Mouse (Mus musculus) midbrain, embryonic 16.5 days (tissue): ENCODE measurements around the gene Rftn2. TPM values are rescaled to one million over a fixed set of nuclear protein-coding genes. Genes with fewer than 3 reads are reported as not detected.
A peak's percentile ranks its signal among the peaks of the same experiment; 100 is the strongest.

Experiments
- ATAC-seq: fragments of 200-750 bp; cut with Nextera tagmentation; 2 replicates; pipeline ENCODE4 v1.8.0; 2017; ENCODE audit warnings: moderate TSS enrichment
- H3K27ac ChIP-seq: fragments of 300-500 bp; sonication (generic); 2 replicates; pipeline ENCODE4 v1.5.1; 2014; ENCODE audit warnings: mild to moderate bottlenecking, low read length, mixed read lengths
- H3K27me3 ChIP-seq: fragments of 300-500 bp; sonication (generic); 2 replicates; pipeline ENCODE4 v1.6.1; 2014; ENCODE audit warnings: low read depth, low read length, mixed read lengths; ENCODE audit not compliant: control insufficient read depth, insufficient read depth
- H3K36me3 ChIP-seq: fragments of 300-500 bp; sonication (generic); 2 replicates; pipeline ENCODE4 v1.6.1; 2014; ENCODE audit warnings: mild to moderate bottlenecking, low read length, moderate library complexity, mixed read lengths; ENCODE audit not compliant: control insufficient read depth, insufficient read depth
- H3K4me1 ChIP-seq: fragments of 300-500 bp; sonication (generic); 2 replicates; pipeline ENCODE4 v1.6.1; 2014; ENCODE audit warnings: mild to moderate bottlenecking, low read length, mixed read lengths; ENCODE audit not compliant: control insufficient read depth, insufficient read depth
- H3K4me2 ChIP-seq: fragments of 300-500 bp; sonication (generic); 2 replicates; pipeline ENCODE4 v1.6.1; 2014; ENCODE audit warnings: mild to moderate bottlenecking, low read length, mixed read lengths
- H3K4me3 ChIP-seq: fragments of 300-500 bp; sonication (generic); 2 replicates; pipeline ENCODE4 v1.5.1; 2014; ENCODE audit warnings: low read depth, mild to moderate bottlenecking, low read length, moderate library complexity, mixed read lengths
- H3K9ac ChIP-seq: fragments of 300-500 bp; sonication (generic); 2 replicates; pipeline ENCODE4 v1.6.1; 2014; ENCODE audit warnings: low read depth, low read length, mixed read lengths
- H3K9me3 ChIP-seq: fragments of 300-500 bp; sonication (generic); replicated peaks from 2 replicates; pipeline ENCODE4 v1.6.1; 2014; ENCODE audit warnings: mild to moderate bottlenecking, low read length, mixed read lengths; ENCODE audit not compliant: control insufficient read depth, poor library complexity, severe bottlenecking
- WGBS: fragments of 180-500 bp; shearing (Covaris S2); extraction: QIAGEN DNeasy Blood & Tissue Kit; methylation state at CpG from one replicate; pipeline ENCODE4 v1.1.7; 2014; 5-methylcytosine and 5-hydroxymethylcytosine counted together
- polyA plus RNA-seq: library from polyadenylated mRNA; unstranded; fragments of >200 nt; fragmentation: Nextera tagmentation; extraction: Ambion mirVana; gene quantifications from 2 replicates; pipeline ENCODE4 v1.2.1, GENCODE M21; 2015

Rftn2 gene
- polyA plus RNA-seq, 1 experiment from 2014 or later: 10.6 TPM

DNA sequence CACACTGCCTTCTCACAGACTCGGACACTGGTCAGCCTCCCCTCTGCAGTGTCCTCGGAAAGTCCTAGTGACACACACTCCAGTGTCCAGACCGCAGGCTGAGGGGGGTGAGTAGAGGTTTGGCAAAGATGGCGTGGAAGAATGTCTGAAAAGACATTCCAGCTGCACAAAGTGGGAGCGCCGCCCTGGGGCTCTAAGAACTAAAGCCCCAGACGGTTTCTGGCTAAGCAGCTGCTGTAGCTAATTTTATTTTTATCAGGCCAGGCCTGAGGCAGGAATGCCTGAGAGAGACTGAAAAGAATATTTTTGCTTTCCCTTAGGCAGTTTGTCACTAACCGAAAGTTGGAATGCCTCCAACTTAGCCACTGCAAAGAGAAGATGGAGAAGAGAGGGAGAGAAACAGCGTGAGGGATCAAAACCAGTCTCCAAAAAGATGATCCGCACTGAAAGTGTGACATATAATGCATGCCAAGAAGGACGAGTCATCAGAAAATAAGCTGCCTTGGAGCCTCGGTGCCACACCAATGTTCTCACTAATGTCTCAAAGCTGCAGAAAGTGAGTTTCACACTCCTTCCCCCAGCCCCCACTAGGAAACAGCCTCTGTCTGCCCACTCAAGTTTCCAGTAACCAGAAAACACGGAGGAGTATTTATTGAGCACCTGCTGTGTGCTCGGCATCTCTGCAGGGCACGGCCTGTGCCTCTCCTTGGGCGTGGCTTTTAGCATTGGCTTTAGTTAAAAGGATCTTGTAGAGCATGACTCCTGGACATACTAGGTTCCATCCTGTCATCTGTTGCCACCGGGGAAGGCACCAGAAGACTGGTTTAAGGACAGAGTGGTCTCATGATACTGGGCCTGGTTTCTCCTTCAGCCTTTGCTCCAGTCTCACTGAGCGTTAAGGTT, 24.5 kb downstream of the Rftn2 start:
- Histone ChIP-seq H3K4me2 (no peak overlapping the region), H3K27me3 (no peaks in the 10 kb centered on the region), H3K9ac (no peak overlapping the region), H3K4me3 (no peak overlapping the region), H3K9me3 (no peaks in the 10 kb centered on the region), H3K36me3 (no peaks in the 10 kb centered on the region), H3K4me1 (no peaks in the 10 kb centered on the region), H3K27ac (no peak overlapping the region; the same call in 1 of the 2 replicates)
- ATAC-seq: peak; percentile 52; the same call in 1 of the 2 replicates
- 48% methylated on average over 18 of the region's 18 CpGs for WGBS

DNA sequence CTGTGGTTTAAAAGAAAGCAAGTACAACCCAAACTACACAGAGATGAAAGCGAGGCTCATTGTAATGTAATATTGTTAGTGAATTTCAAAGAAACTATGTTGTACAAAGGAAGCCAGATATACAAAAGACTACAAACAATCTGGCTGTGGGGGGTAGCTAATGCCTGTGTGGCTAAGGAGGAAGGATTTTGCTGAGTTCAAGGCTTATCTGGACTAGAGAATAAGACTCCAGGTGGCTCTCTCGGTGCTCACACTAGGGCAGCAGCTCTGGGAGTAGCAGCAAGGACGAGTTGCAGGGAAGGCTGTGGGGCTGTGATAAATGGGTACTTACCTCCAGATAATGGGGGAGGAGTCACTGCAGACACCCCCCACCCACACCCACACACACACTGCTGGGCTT, 27.9 kb downstream of the Rftn2 start:
- no peak overlapping the region for H3K27ac ChIP-seq
- WGBS: 5% methylated on average over 3 of the region's 3 CpGs
- H3K4me2 ChIP-seq: no peak overlapping the region
- H3K9ac ChIP-seq: no peak overlapping the region
- no peaks in the 10 kb centered on the region for H3K9me3 ChIP-seq
- no peak for ATAC-seq
- no peak overlapping the region for H3K4me3 ChIP-seq
- H3K36me3 ChIP-seq: no peaks in the 10 kb centered on the region
- peaks cover 9% of the 10 kb centered on the region for H3K4me1 ChIP-seq
- no peaks in the 10 kb centered on the region for H3K27me3 ChIP-seq

DNA sequence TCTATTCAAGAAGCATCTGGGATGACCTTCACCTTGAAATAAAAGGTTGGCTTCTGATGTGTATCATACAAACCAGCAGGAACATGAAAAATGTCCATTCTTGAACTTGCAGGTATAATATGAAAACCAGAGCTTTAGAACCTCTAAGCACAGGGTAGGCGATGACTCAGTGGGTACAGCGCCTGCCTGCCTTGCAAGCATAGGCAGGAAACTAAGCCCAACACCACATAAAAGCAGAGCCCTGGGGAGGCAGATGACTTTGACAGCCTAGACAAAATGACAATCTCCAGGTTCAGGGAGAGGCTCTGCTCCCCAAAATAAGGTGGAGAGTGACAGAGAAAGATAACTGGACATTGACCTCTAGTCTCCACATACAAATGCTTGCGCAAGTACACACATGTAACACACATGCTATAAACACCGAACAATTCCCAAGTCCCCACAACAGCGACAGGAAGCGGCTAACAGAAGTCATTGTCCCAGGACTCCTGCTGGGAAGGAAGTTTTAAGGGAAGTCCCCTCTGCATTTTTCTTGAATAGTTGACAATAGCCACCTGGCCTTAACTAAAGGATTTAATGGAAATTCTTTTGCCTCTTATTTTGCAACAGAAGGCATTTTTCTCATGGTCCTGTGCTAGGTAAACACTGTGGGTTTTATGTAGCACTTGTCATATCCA, 30.1 kb downstream of the Rftn2 start:
- Histone ChIP-seq H3K4me3 (no peak overlapping the region), H3K4me2 (no peak overlapping the region), H3K9ac (no peak overlapping the region), H3K27me3 (no peaks in the 10 kb centered on the region), H3K9me3 (no peaks in the 10 kb centered on the region), H3K36me3 (no peaks in the 10 kb centered on the region), H3K4me1 (peaks cover 21% of the 10 kb centered on the region), H3K27ac (no peak overlapping the region)
- 47% methylated on average over 6 of the region's 6 CpGs for WGBS
- ATAC-seq: no peak

DNA sequence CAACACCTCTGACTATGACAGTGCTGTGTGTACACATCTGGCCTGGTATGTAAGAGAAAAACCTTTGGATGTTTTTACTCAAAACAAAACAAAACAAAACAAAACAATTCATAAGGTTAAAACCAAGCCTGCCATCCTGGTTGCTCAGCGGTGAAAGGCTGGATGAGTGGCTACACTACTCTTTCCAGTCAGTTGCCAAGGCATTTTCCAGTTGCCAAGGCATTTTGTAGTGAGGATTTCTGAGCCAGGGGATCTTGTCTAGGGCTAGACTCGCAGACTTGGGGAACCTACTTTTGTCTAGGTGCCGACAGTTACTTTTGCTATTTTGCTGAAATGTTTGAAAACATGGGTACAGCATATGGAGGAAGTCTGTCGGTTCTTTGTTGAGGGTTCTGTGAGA, 31.6 kb downstream of the Rftn2 start:
- Histone ChIP-seq H3K27ac (no peak overlapping the region), H3K9me3 (no peaks in the 10 kb centered on the region), H3K4me3 (no peak overlapping the region), H3K9ac (no peak overlapping the region), H3K4me2 (no peak overlapping the region), H3K27me3 (no peaks in the 10 kb centered on the region), H3K4me1 (peaks cover 21% of the 10 kb centered on the region), H3K36me3 (no peaks in the 10 kb centered on the region)
- 47% methylated on average over 4 of the region's 4 CpGs for WGBS
- no peak for ATAC-seq

DNA sequence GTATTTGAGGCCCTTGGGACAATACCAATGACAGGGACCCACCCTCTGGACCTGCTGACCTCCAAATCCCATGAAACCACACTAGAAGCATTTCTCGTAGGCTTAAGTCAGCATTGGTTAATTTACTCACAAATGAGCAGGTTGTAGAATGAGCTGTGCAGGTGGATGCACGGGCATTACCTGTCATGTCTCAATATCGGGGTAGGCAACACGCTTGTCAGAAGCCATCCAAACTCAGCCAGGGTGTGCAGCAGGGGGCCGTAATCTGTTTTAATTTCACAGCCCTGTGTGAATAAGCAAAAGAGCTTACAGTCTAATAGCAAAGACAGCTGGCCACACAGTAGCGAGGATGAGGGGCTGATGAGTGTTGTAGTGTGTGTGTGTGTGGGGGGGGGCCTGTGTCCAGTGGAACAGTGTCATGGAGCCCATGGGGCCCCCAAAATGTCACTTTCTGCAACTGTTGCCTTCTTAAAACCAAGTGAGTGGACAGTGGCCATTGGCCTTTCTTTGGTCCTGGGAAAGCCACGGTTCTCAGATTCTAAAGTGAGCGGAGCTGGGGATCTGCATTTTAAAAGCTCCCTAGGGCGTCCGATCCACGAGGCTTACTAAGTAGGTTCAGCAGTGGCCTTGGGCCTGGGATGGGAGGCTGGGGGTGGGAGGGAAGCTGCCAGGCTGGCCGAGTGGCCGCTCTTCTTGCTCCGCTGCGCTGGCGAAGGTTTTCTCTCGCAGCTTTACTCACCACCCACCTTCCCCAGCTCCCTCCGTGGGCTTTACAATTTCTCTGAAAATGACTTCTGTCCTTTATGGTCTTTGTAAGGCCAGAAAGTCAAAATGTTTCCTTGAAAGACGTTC, 32.3 kb downstream of the Rftn2 start:
- 10% methylated on average over 19 of the region's 19 CpGs for WGBS
- peak; percentile 49 for ATAC-seq
- Histone ChIP-seq H3K4me2 (peak overlapping the region; percentile 49), H3K27ac (0 out of 2 replicates have a peak overlapping the region, but pooled peaks have one; percentile 20), H3K9ac (peak overlapping the region; percentile 24; the same call in 1 of the 2 replicates), H3K4me3 (0 out of 2 replicates have a peak overlapping the region, but pooled peaks have one; percentile 8), H3K9me3 (no peaks in the 10 kb centered on the region), H3K4me1 (peaks cover 21% of the 10 kb centered on the region), H3K36me3 (no peaks in the 10 kb centered on the region), H3K27me3 (no peaks in the 10 kb centered on the region)

DNA sequence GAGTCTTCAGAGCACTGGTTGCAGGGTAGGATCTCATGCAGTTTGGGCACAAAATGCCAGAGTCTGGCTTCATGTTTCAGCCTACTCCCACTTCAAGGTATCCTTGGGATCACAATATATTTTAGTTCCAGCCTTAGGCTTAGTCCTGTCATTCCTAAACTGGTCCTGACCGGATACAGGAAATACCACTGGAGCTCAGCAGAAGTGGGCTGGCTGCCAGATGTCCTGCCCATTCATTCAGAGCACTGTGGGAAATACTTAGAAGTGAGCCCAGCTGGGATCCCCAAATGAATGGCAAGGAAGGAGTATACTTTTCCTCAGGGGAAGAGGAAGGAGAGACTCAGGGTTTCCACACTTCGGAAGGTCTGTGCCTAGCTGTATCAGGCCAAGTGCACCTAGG, 33.3 kb downstream of the Rftn2 start:
- Histone ChIP-seq H3K9ac (no peak overlapping the region), H3K4me2 (no peak overlapping the region), H3K27me3 (no peaks in the 10 kb centered on the region), H3K9me3 (no peaks in the 10 kb centered on the region), H3K4me3 (no peak overlapping the region), H3K27ac (0 out of 2 replicates have a peak overlapping the region, but pooled peaks have one; percentile 20), H3K4me1 (peaks cover 21% of the 10 kb centered on the region), H3K36me3 (no peaks in the 10 kb centered on the region)
- peak; percentile 39; the same call in 1 of the 2 replicates for ATAC-seq
- WGBS: 32% methylated on average over 2 of the region's 2 CpGs

DNA sequence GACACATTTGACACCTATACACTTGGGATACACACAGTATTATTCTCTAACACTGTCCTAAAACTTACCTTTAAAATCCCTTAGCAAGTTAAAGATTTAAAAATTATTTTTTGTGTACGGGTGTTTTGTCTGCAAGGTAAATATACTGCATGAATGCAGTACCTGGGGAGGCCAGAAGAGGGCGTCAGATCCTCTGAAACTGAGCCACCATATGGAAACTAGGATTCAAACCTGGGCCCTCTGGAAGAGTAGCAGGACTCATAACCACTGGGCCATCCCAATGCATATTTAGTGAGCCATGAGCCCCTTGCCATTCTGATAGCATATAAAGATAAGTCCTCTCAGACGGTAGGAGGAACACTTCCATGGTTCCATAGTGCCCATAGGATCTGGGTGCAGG, 33.8 kb downstream of the Rftn2 start:
- Histone ChIP-seq H3K9ac (no peak overlapping the region), H3K4me3 (no peak overlapping the region), H3K9me3 (no peaks in the 10 kb centered on the region), H3K4me1 (peaks cover 21% of the 10 kb centered on the region), H3K36me3 (no peaks in the 10 kb centered on the region), H3K4me2 (no peak overlapping the region), H3K27ac (no peak overlapping the region), H3K27me3 (no peaks in the 10 kb centered on the region)
- 55% methylated on average over 3 of the region's 3 CpGs for WGBS
- no peak for ATAC-seq

DNA sequence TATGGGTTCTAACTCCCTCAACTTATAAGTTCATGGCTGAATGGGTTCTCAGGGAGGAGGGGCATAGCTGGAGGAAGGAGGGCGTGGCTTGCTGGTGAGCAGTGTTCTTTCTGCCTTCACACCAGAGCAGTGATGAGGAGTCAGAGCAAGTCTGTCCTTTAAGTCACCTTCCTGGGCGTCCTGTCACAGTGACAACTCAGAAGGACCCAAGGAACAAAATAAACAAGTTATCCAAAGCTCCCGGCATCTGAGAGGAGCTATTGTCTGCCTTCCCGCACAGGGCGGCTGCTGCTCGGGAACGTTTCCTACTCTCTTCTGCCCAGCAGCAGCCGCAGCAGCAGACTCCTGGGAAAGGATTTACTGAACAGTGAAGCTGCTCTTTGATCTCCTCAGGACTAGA, 34.6 kb downstream of the Rftn2 start:
- Histone ChIP-seq H3K4me2 (peak overlapping the region; percentile 63), H3K9me3 (no peaks in the 10 kb centered on the region), H3K4me3 (peak overlapping the region; percentile 41), H3K36me3 (no peaks in the 10 kb centered on the region), H3K27ac (peak overlapping the region; percentile 56; the same call in 1 of the 2 replicates), H3K9ac (peak overlapping the region; percentile 64; the same call in 1 of the 2 replicates), H3K27me3 (no peaks in the 10 kb centered on the region), H3K4me1 (peaks cover 21% of the 10 kb centered on the region)
- 13% methylated on average over 8 of the region's 8 CpGs for WGBS
- peak; percentile 69 for ATAC-seq
